Mouse (Mus musculus) G1E (cell line): ENCODE results near the gene Ankrd54. TPM values are rescaled to one million over a fixed set of nuclear protein-coding genes. Genes with fewer than 3 reads are reported as not detected.

Source experiments
- ATAC-seq: 2 replicates; pipeline ENCODE4 v1.8.0; 2016; ENCODE audit warnings: mild to moderate bottlenecking; ENCODE audit not compliant: insufficient number of reproducible peaks, poor library complexity, low FRiP score, severe bottlenecking; ENCODE audit errors: extremely low read depth
- DNase-seq: peaks from one replicate; pipeline ENCODE4 v3.0.0; 2012; ENCODE audit warnings: low spot score
- H3K27me3 ChIP-seq: 2 replicates; pipeline ENCODE4 v1.6.1; 2012; ENCODE audit warnings: mild to moderate bottlenecking, low read length, inconsistent platforms; ENCODE audit not compliant: insufficient read depth
- H3K36me3 ChIP-seq: replicated peaks from 2 replicates; pipeline ENCODE3; 2012; ENCODE audit warnings: mild to moderate bottlenecking, inconsistent platforms
- H3K4me1 ChIP-seq: 2 replicates; pipeline ENCODE4 v1.6.1; 2012; ENCODE audit warnings: low read depth, low read length, inconsistent platforms, mixed read lengths; ENCODE audit not compliant: insufficient read depth
- H3K4me3 ChIP-seq: 2 replicates; pipeline ENCODE4 v1.5.1; 2012; ENCODE audit warnings: low read depth, mild to moderate bottlenecking, inconsistent platforms, low read length, moderate library complexity, mixed read lengths
- H3K9me3 ChIP-seq: replicated peaks from 2 replicates; pipeline ENCODE4 v1.6.1; 2012; ENCODE audit warnings: inconsistent platforms
- CTCF ChIP-seq: IDR thresholded peaks from 2 replicates; pipeline ENCODE4 v1.5.1; 2012; ENCODE audit warnings: low read depth, low read length, inconsistent platforms, mixed read lengths
- GATA1 ChIP-seq: IDR thresholded peaks from 2 replicates; pipeline ENCODE4 v1.6.1; 2012; ENCODE audit warnings: borderline replicate concordance, low read length, inconsistent platforms, mixed read lengths
- GATA2 ChIP-seq: IDR thresholded peaks from 2 replicates; pipeline ENCODE4 v1.6.1; 2012; ENCODE audit warnings: low read depth, low read length, inconsistent platforms, borderline replicate concordance
- POLR2AphosphoS5 ChIP-seq: IDR thresholded peaks from 2 replicates; pipeline ENCODE4 v1.6.1; 2012; ENCODE audit warnings: low read depth, low read length, inconsistent platforms; ENCODE audit not compliant: insufficient replicate concordance
- TAL1 ChIP-seq: conservative IDR thresholded peaks from 2 replicates; pipeline ENCODE4 v1.6.1; 2012; ENCODE audit warnings: low read depth, low read length, inconsistent platforms, mixed read lengths
- polyA plus RNA-seq: library from polyadenylated mRNA; stranded (reverse); fragments of >175 nt; gene quantifications from 2 replicates; pipeline ENCODE4 v1.2.3, GENCODE M21; 2012
- total RNA-seq, 2 experiments: library from RNA; stranded (forward) in 1 of 2; stranded (reverse) in 1 of 2; fragments of 200-1000 nt in 1 of 2; fragments of >200 nt in 1 of 2; fragmentation: Nextera tagmentation in 1 of 2; gene quantifications; 2 replicates each; pipeline ENCODE4 v1.2.3; 2014 to 2017

The Ankrd54 gene
- total and polyA plus RNA-seq, 3 experiments = 15.7 to 51.9 (median 15.8) TPM

DNA sequence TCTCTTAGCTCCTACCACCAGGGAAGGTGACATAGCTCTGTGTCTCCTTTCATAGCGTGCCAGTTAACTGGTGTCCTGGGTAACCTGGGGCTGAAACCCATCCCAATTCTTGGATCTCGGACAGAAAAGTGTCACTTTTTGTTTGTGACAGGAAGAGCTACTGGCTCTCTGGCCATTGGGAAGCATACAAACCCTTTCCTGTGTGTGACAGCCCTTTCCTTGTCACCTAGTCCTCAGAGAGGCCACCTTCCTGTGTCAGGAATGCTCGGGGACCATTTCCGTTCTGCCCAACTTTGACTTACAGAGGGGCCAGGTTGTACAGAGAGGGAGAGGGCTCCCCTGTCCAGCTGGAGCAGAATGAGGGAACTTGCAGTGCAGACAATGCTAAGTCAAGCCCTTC is 36.8 kb upstream of the Ankrd54 start:
- Histone ChIP-seq H3K27me3 (peaks cover 41% of the 10 kb centered on the region), H3K9me3 (no peaks in the 10 kb centered on the region), H3K36me3 (peaks cover 29% of the 10 kb centered on the region), H3K4me1 (no peaks in the 10 kb centered on the region), H3K4me3 (no peak overlapping the region)
- ATAC-seq = no peak
- DNase-seq = no peak
- TF ChIP-seq CTCF (no peak), TAL1 (no peak), POLR2AphosphoS5 (no peak), GATA2 (no peak), GATA1 (no peak)

DNA sequence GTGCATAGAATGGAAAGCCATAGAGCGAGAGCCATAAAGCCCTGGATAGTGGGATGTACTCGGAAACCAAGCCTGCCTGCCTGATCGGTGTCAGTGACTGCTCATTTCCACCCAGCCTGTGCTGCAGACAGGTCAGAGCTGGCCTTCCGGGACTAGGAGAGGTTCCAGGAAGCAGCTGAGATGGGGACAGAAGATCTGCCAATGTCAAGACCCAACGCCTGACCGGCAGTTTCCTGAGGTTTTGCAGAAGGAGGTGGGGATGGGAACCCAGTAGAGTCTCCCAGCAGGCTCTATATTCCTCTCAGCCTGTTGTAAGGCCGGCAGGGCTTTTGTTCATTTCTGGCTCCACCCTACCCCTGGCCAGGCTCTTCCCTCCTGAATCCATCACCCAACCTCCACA is 36.2 kb upstream of the Ankrd54 start:
- no peak for TF ChIP-seq GATA2
- no peak for TF ChIP-seq TAL1
- TF ChIP-seq GATA1 = no peak
- TF ChIP-seq CTCF = no peak
- no peak for TF ChIP-seq POLR2AphosphoS5
- H3K4me3 ChIP-seq = no peak overlapping the region
- ATAC-seq = no peak
- H3K4me1 ChIP-seq = no peaks in the 10 kb centered on the region
- DNase-seq = no peak
- peaks cover 39% of the 10 kb centered on the region for H3K27me3 ChIP-seq
- no peaks in the 10 kb centered on the region for H3K9me3 ChIP-seq
- H3K36me3 ChIP-seq = peaks cover 35% of the 10 kb centered on the region

DNA sequence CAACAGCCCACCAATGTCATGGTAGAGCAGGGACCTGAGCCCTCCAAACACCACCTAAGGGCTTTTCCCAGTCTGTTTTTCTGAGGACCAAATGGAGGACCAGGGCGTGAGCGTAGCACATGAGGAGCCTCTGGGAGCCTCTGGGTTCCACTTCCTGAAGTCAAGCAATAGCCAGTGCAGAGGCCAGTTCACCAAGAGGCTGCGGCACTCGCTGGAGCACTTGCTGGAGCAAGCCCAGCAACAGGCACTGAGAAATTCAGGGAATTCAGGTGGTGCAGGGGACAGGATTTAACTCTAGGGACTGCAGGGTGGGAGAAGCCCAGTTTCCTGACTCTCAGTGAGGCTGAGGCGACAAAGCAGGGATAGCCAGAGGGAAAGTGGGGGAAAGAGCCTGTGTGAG is 35.5 kb upstream of the Ankrd54 start:
- Histone ChIP-seq H3K27me3 (peaks cover 34% of the 10 kb centered on the region), H3K4me1 (no peaks in the 10 kb centered on the region; the same call in 1 of the 2 replicates), H3K36me3 (peaks cover 42% of the 10 kb centered on the region), H3K9me3 (no peaks in the 10 kb centered on the region), H3K4me3 (no peak overlapping the region)
- DNase-seq (no peak), ATAC-seq (no peak)
- no peak for TF ChIP-seq POLR2AphosphoS5
- TF ChIP-seq TAL1 = no peak
- no peak for TF ChIP-seq CTCF
- TF ChIP-seq GATA2 = no peak
- no peak for TF ChIP-seq GATA1

DNA sequence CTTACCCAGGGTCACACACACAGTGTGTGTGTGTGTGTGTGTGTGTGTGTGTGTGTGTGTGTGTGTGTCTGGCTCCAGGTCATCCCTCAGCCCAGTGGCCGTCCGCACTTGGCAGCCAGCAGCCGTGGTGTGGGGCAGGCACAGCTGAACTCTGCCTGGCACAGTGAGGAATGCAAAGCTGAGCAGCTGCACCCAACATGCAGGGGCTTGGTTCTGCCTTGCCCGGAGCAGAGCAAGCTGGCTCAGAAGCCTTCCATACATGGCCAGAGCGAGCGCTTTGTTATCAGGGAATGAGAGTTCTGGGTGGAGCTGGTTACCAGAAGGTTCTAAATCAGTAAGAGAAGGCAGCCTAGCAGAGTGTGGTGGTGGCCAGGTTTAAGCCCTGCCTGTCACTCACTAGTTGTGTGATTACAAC is 34.9 kb upstream of the Ankrd54 start:
- Histone ChIP-seq H3K9me3 (no peaks in the 10 kb centered on the region), H3K36me3 (peaks cover 48% of the 10 kb centered on the region), H3K4me3 (no peak overlapping the region), H3K27me3 (peaks cover 32% of the 10 kb centered on the region), H3K4me1 (no peaks in the 10 kb centered on the region; the same call in 1 of the 2 replicates)
- no peak for TF ChIP-seq GATA2
- TF ChIP-seq CTCF = no peak
- no peak for TF ChIP-seq TAL1
- no peak for TF ChIP-seq POLR2AphosphoS5
- TF ChIP-seq GATA1 = no peak
- DNase-seq (no peak), ATAC-seq (no peak)

DNA sequence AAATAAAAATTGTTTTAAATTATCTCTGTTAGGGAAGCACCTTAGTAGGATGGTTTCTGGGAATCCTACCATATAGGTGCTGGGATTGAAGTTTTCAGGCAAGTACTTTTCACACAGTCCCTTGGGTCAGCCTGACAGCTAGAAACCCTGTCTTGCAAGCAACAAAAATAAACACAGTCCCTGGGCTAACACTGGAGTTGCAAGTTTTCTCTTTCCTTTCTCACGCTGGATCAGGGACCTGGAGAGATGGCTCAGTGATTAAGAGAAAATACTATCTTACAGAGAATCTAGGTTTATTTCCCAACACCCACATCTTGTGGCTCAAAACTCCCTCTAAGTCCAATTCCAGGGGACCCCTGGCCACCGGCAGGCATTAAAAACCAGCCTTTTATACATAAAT is 34.4 kb upstream of the Ankrd54 start:
- no peak for TF ChIP-seq POLR2AphosphoS5
- TF ChIP-seq GATA2 = no peak
- no peak for TF ChIP-seq CTCF
- TF ChIP-seq TAL1 = no peak
- no peak for TF ChIP-seq GATA1
- Histone ChIP-seq H3K9me3 (no peaks in the 10 kb centered on the region), H3K4me1 (peaks cover 2% of the 10 kb centered on the region; the same call in 1 of the 2 replicates), H3K36me3 (peaks cover 52% of the 10 kb centered on the region), H3K27me3 (peaks cover 30% of the 10 kb centered on the region), H3K4me3 (no peak overlapping the region)
- DNase-seq (no peak), ATAC-seq (no peak)

DNA sequence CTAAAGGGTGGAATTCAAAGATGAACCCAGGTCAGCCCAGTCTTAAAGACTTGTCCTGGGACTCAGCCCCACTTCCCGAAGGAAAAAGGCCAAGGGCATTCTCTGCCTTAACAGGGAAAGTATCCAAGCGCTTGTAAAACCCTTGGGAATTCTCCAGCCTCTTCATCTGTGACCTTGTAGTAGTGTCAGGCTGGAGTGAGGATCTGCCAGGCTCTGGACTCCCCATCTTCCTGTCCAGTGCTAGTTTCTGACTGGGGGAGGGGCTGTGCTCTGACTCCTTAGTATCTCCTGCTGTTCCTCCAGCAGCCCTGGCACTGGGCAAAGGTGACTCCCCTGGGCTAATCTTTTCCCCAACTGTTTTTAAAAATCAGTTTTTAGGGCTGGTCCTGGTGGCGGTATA is 33.9 kb upstream of the Ankrd54 start:
- DNase-seq (no peak), ATAC-seq (no peak)
- peaks cover 27% of the 10 kb centered on the region for H3K27me3 ChIP-seq
- TF ChIP-seq CTCF (no peak), GATA1 (no peak), GATA2 (no peak), TAL1 (no peak), POLR2AphosphoS5 (no peak)
- no peak overlapping the region for H3K4me3 ChIP-seq
- peaks cover 58% of the 10 kb centered on the region for H3K36me3 ChIP-seq
- peaks cover 2% of the 10 kb centered on the region; the same call in 1 of the 2 replicates for H3K4me1 ChIP-seq
- H3K9me3 ChIP-seq = no peaks in the 10 kb centered on the region

DNA sequence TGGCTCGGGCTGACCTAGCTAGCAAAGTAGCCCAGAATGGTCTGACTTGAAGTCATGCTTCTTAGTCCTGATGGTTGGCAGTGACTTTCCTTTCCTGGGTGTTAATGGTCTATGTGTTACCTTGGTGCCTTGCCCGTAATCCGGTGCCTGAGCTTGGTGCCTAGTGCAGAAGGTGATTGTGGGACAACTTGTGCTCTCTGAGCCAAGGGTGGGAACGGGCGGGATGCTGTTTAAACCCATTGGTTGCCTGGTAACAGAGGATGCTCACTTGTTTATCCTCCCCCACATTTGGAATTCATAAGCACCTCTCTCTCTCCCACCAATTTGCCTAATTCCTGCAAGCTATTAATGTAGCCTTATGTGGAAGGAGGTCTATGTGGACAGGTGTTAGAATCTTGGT is 32.8 kb upstream of the Ankrd54 start:
- no peak for TF ChIP-seq TAL1
- Histone ChIP-seq H3K9me3 (no peaks in the 10 kb centered on the region), H3K4me1 (peaks cover 8% of the 10 kb centered on the region)

More for the DNA sequence above, 32.8 kb upstream of the Ankrd54 start:
- ATAC-seq = no peak
- no peak for DNase-seq
- H3K27me3 ChIP-seq = peaks cover 18% of the 10 kb centered on the region
- peaks cover 69% of the 10 kb centered on the region for H3K36me3 ChIP-seq
- no peak overlapping the region for H3K4me3 ChIP-seq
